Mouse (Mus musculus): ENCODE measurements around the gene Csnk2a1. TPM values are rescaled to one million over a fixed set of nuclear protein-coding genes. Genes with fewer than 3 reads are reported as not detected.

The Csnk2a1 gene
- polyA plus RNA-seq, 1 experiment from 2014 or later = 86.5 TPM

Other genes with a start within 250 kb of the Csnk2a1 start
- 31.7 and 32.9 TPM in 2 replicates for gene Fam110a, start 246.6 kb upstream of the Csnk2a1 start, polyA plus RNA-seq (2014; fragmentation: Nextera tagmentation; extraction: Ambion mirVana)
- gene Slc52a3, start 230.3 kb upstream of the Csnk2a1 start, polyA plus RNA-seq (2014; fragmentation: Nextera tagmentation; extraction: Ambion mirVana) = 0.82 and 0.88 TPM in 2 replicates
- 0.07 TPM in 1 of 2 replicates, not detected in the other for gene Scrt2, start 145.3 kb upstream of the Csnk2a1 start, polyA plus RNA-seq (2014; fragmentation: Nextera tagmentation; extraction: Ambion mirVana)
- gene Srxn1, start 121.3 kb upstream of the Csnk2a1 start, polyA plus RNA-seq (2014; fragmentation: Nextera tagmentation; extraction: Ambion mirVana) = 8.2 and 8.9 TPM in 2 replicates
- 20.2 and 25.2 TPM in 2 replicates for gene Tcf15, start 83.3 kb upstream of the Csnk2a1 start, polyA plus RNA-seq (2014; fragmentation: Nextera tagmentation; extraction: Ambion mirVana)
- 30.5 and 35.4 TPM in 2 replicates for gene Tbc1d20, start 67.0 kb downstream of the Csnk2a1 start, polyA plus RNA-seq (2014; fragmentation: Nextera tagmentation; extraction: Ambion mirVana)
- 66.6 and 67.4 TPM in 2 replicates for gene Rbck1, start 105.8 kb downstream of the Csnk2a1 start, polyA plus RNA-seq (2014; fragmentation: Nextera tagmentation; extraction: Ambion mirVana)
- 1.4 and 1.8 TPM in 2 replicates for gene Trib3, start 117.2 kb downstream of the Csnk2a1 start, polyA plus RNA-seq (2014; fragmentation: Nextera tagmentation; extraction: Ambion mirVana)
- gene Nrsn2, start 149.8 kb downstream of the Csnk2a1 start, polyA plus RNA-seq (2014; fragmentation: Nextera tagmentation; extraction: Ambion mirVana) = 1.8 and 2.2 TPM in 2 replicates
- 21.1 and 21.8 TPM in 2 replicates for gene Sox12, start 171.2 kb downstream of the Csnk2a1 start, polyA plus RNA-seq (2014; fragmentation: Nextera tagmentation; extraction: Ambion mirVana)
- 69.4 and 75.8 TPM in 2 replicates for gene Zcchc3, start 188.2 kb downstream of the Csnk2a1 start, polyA plus RNA-seq (2014; fragmentation: Nextera tagmentation; extraction: Ambion mirVana)
- gene 6820408C15Rik, start 188.7 kb downstream of the Csnk2a1 start, polyA plus RNA-seq (2014; fragmentation: Nextera tagmentation; extraction: Ambion mirVana) = 0.15 and 0.54 TPM in 2 replicates
- gene Defb23, start 237.8 kb downstream of the Csnk2a1 start, polyA plus RNA-seq (2014; fragmentation: Nextera tagmentation; extraction: Ambion mirVana) = not detected in 2 replicates